ENCODE assay signal across 12 mouse cellular contexts in genomic region chr5:137570691-137571586, GRCm38 (mm10). TPM values are rescaled to one million over a fixed set of nuclear protein-coding genes. Genes with fewer than 3 reads are reported as not detected.
DNase-seq lines count a peak whose midpoint lies in the region; ATAC-seq lines count a peak whose summit lies in the region.
"Had no signal": no experiment of that assay in that cellular context is flagged by ENCODE, and none has a peak within 500 bp of the region (broad histone marks: within the 10 kb centered on the region; RNA-seq: fewer than 3 reads in every experiment).

No protein-coding gene starts in this region.

- peaks cover 45% of the 10 kb centered on the region for H3K27me3 ChIP-seq in heart, embryonic 12.5 days (replicated peaks)
- H3K27me3 ChIP-seq in liver, embryonic 11.5 days (replicated peaks; ENCODE audit: control insufficient read depth, insufficient read depth, low read length) = no peaks in the 10 kb centered on the region

- peak overlapping the region; percentile 43; the same call in 1 of the 2 replicates for H3K4me2 ChIP-seq in heart, embryonic 12.5 days
- peak overlapping the region; percentile 95 for H3K4me2 ChIP-seq in liver, embryonic 11.5 days
- H3K4me2 ChIP-seq: limb, embryonic 12.5 days had no signal

- H3K36me3 ChIP-seq in heart, embryonic 12.5 days = no peaks in the 10 kb centered on the region
- peaks cover 3% of the 10 kb centered on the region; the same call in 1 of the 2 replicates for H3K36me3 ChIP-seq in liver, embryonic 11.5 days (ENCODE audit: control insufficient read depth, insufficient read depth, low read length)
- H3K36me3 ChIP-seq: limb, embryonic 12.5 days had no signal

- no peak overlapping the region for H3K27ac ChIP-seq in heart, embryonic 12.5 days (ENCODE audit: poor library complexity, severe bottlenecking)
- peak overlapping the region; percentile 91 for H3K27ac ChIP-seq in liver, embryonic 11.5 days (ENCODE audit: low read depth, low read length)
- H3K27ac ChIP-seq: limb, embryonic 12.5 days had no signal

- no peak overlapping the region for H3K9ac ChIP-seq in heart, embryonic 12.5 days
- peak overlapping the region; percentile 71 for H3K9ac ChIP-seq in liver, embryonic 11.5 days (ENCODE audit: low read depth, low read length)
- H3K9ac ChIP-seq: limb, embryonic 12.5 days had no signal

- H3K4me1 ChIP-seq in heart, embryonic 12.5 days (replicated peaks) = peaks cover 14% of the 10 kb centered on the region
- H3K4me1 ChIP-seq in liver, embryonic 11.5 days (replicated peaks; ENCODE audit: control insufficient read depth, insufficient read depth, low read length) = peaks cover 32% of the 10 kb centered on the region

- H3K9me3 ChIP-seq in heart, embryonic 12.5 days (replicated peaks) = 0 out of 2 replicates have a peak, but pooled peaks cover 3% of the 10 kb centered on the region
- no peaks in the 10 kb centered on the region for H3K9me3 ChIP-seq in liver, embryonic 11.5 days (ENCODE audit: control insufficient read depth, low read length)
- H3K9me3 ChIP-seq: limb, embryonic 12.5 days had no signal

- intact Hi-C loops in heart, postnatal 14 days (cut with DNase I) = no loop called here

- no peak overlapping the region; the same call in 1 of the 2 replicates for H3K4me3 ChIP-seq in heart, embryonic 12.5 days
- peak overlapping the region; percentile 58 for H3K4me3 ChIP-seq in liver, embryonic 11.5 days (ENCODE audit: low read depth, low read length)
- H3K4me3 ChIP-seq: limb, embryonic 12.5 days had no signal

- ATAC-seq in heart, embryonic 12.5 days (ENCODE audit: insufficient number of reproducible peaks, low FRiP score) = peak; percentile 73
- peak; percentile 94 for ATAC-seq in liver, embryonic 11.5 days (replicated peaks; ENCODE audit: low FRiP score)
- ATAC-seq in CD4-positive, CD25-positive, alpha-beta regulatory T cell, adult 4 months = no peak

- DNase-seq in heart, postnatal 14 days = no peak
- DNase-seq in spleen, adult 12 weeks (ENCODE audit: low spot score) = peak; percentile 46
- DNase-seq in spleen, adult 18-20 months = no peak
- peak; percentile 72 for DNase-seq in liver, embryonic 11.5 days (ENCODE audit: low spot score)
- DNase-seq in spleen, postnatal 36 days (ENCODE audit: low spot score in 2 of 2) = peak; percentile 52 to 70
- DNase-seq in left cerebral cortex, adult 18-20 months (ENCODE audit: low spot score in 2 of 2) = no peak
- DNase-seq: heart, postnatal 4 days had no signal

- WGBS in heart, embryonic 12.5 days = 70% methylated on average over 17 of the region's 17 CpGs
- 31% methylated on average over 17 of the region's 17 CpGs for WGBS in liver, embryonic 11.5 days

RNA-seq across cellular contexts. Expression of gene Tfr2, which starts 1.3 kb away (rescaled TPM):
- polyA plus RNA-seq in heart, embryonic 12.5 days (2016; fragmentation: Nextera tagmentation; extraction: Ambion mirVana) = 0.51 and 1.9 TPM in 2 replicates
- not detected for total RNA-seq in heart, postnatal 14 days (2021)
- polyA plus RNA-seq in liver, embryonic 11.5 days (2014; fragmentation: Nextera tagmentation; extraction: Ambion mirVana) = 60.5 and 65.4 TPM in 2 replicates
- 1 to 10 TPM in 1 of 2 experiments, not detected in 1; 1.6 TPM for polyA plus RNA-seq in CD4-positive, CD25-positive, alpha-beta regulatory T cell, adult 4 months (2017; shearing (Covaris generic))
- total RNA-seq in left cerebral cortex, adult 18-20 months (2021) = 10 to 100 TPM; 12.8 to 13.2 TPM

RNA-seq across cellular contexts. Expression of gene Actl6b, which starts 17.6 kb away (rescaled TPM):
- polyA plus RNA-seq in heart, embryonic 12.5 days (2016; fragmentation: Nextera tagmentation; extraction: Ambion mirVana) = 0.40 TPM in 1 of 2 replicates, not detected in the other
- not detected for total RNA-seq in heart, postnatal 14 days (2021)
- 0.70 and 0.79 TPM in 2 replicates for polyA plus RNA-seq in liver, embryonic 11.5 days (2014; fragmentation: Nextera tagmentation; extraction: Ambion mirVana)
- not detected for polyA plus RNA-seq in CD4-positive, CD25-positive, alpha-beta regulatory T cell, adult 4 months (2017; shearing (Covaris generic))
- 100 to 1,000 TPM; 112 to 115 TPM for total RNA-seq in left cerebral cortex, adult 18-20 months (2021)
- total RNA-seq: heart, postnatal 4 days had no signal

RNA-seq across cellular contexts. Expression of gene Mospd3, which starts 29.9 kb away (rescaled TPM):
- polyA plus RNA-seq in heart, embryonic 12.5 days (2016; fragmentation: Nextera tagmentation; extraction: Ambion mirVana) = 18.7 and 18.8 TPM in 2 replicates
- 10 to 100 TPM; 22.0 to 22.3 TPM for total RNA-seq in heart, postnatal 14 days (2021)
- polyA plus RNA-seq in liver, embryonic 11.5 days (2014; fragmentation: Nextera tagmentation; extraction: Ambion mirVana) = 58.5 and 59.7 TPM in 2 replicates
- polyA plus RNA-seq in CD4-positive, CD25-positive, alpha-beta regulatory T cell, adult 4 months (2017; shearing (Covaris generic)) = 10 to 100 TPM; 27.3 to 28.8 TPM
- 10 to 100 TPM; 23.0 to 24.6 TPM for total RNA-seq in left cerebral cortex, adult 18-20 months (2021)

RNA-seq across cellular contexts. Expression of gene Gnb2, which starts 37.6 kb away (rescaled TPM):
- polyA plus RNA-seq in heart, embryonic 12.5 days (2016; fragmentation: Nextera tagmentation; extraction: Ambion mirVana) = 277 and 287 TPM in 2 replicates
- total RNA-seq in heart, postnatal 14 days (2021) = 100 to 1,000 TPM; 322 to 323 TPM
- polyA plus RNA-seq in liver, embryonic 11.5 days (2014; fragmentation: Nextera tagmentation; extraction: Ambion mirVana) = 306 and 319 TPM in 2 replicates
- 10 to 100 TPM; 36.8 to 66.7 TPM for polyA plus RNA-seq in CD4-positive, CD25-positive, alpha-beta regulatory T cell, adult 4 months (2017; shearing (Covaris generic))
- 100 to 1,000 TPM; 607 to 661 TPM for total RNA-seq in left cerebral cortex, adult 18-20 months (2021)

RNA-seq across cellular contexts. Expression of gene Epo, which starts 37.9 kb away (rescaled TPM):
- not detected in 2 replicates for polyA plus RNA-seq in heart, embryonic 12.5 days (2016; fragmentation: Nextera tagmentation; extraction: Ambion mirVana)
- total RNA-seq in heart, postnatal 14 days (2021) = not detected
- polyA plus RNA-seq in liver, embryonic 11.5 days (2014; fragmentation: Nextera tagmentation; extraction: Ambion mirVana) = 4.6 and 7.8 TPM in 2 replicates
- not detected for polyA plus RNA-seq in CD4-positive, CD25-positive, alpha-beta regulatory T cell, adult 4 months (2017; shearing (Covaris generic))
- not detected for total RNA-seq in left cerebral cortex, adult 18-20 months (2021)
- total RNA-seq: heart, postnatal 4 days had no signal
- polyA plus RNA-seq: frontal cortex, adult 2 months; large intestine, adult 2 months had no signal

Comparison
In these comparisons a context has a peak if more than half of its experiments do, and no peak if none do; other contexts are left out.
1. DNase-seq: peak in spleen, adult 12 weeks (single experiment), liver, embryonic 11.5 days (single experiment) and spleen, postnatal 36 days (2 of 2); none in heart, postnatal 14 days (0 of 2), spleen, adult 18-20 months (0 of 2) and left cerebral cortex, adult 18-20 months (0 of 2).
2. RNA of gene Tfr2, which starts 1.3 kb away (polyA plus RNA-seq): 60.5 to 65.4 TPM in liver, embryonic 11.5 days; 0.51 to 1.9 TPM in heart, embryonic 12.5 days and 1.6 TPM in CD4-positive, CD25-positive, alpha-beta regulatory T cell, adult 4 months; every median in the first group is over 10 times any median in the second.